Mouse (Mus musculus) macrophage (primary cell): Measurements from ENCODE around the gene Slc35e2. TPM values are rescaled to one million over a fixed set of nuclear protein-coding genes. Genes with fewer than 3 reads are reported as not detected.
"Not testable (repeated sequence)": the region's sequence is repeated elsewhere in the genome, so short reads cannot be mapped to it uniquely, and the experiment has no call there.

Experiments
- H3K27ac ChIP-seq: fragments of 350-480 bp; formaldehyde crosslinking; 2 replicates; pipeline ENCODE4 v1.9.0; 2021
- H3K36me3 ChIP-seq: fragments of 350-480 bp; formaldehyde crosslinking; 2 replicates; pipeline ENCODE4 v1.9.0; 2021; ENCODE audit errors: inconsistent target
- H3K4me3 ChIP-seq: fragments of 350-480 bp; formaldehyde crosslinking; 2 replicates; pipeline ENCODE4 v1.9.0; 2021; ENCODE audit errors: inconsistent target
- H3K79me2 ChIP-seq: fragments of 350-480 bp; formaldehyde crosslinking; 2 replicates; pipeline ENCODE4 v1.9.0; 2021; ENCODE audit errors: inconsistent target
- WGBS: methylation state at CpG from one replicate; pipeline ENCODE4 v1.1.7; 2026; ENCODE audit warnings: inconsistent platforms; ENCODE audit not compliant: missing documents; 5-methylcytosine and 5-hydroxymethylcytosine counted together
- polyA plus RNA-seq: library from polyadenylated mRNA; stranded (reverse); fragments of 250-400 nt; gene quantifications from 3 replicates; pipeline ENCODE4 v1.2.4, GENCODE M21; 2018; ENCODE audit warnings: inconsistent platforms

Gene Slc35e2
- polyA plus RNA-seq, 1 experiment from 2014 or later, result 4.9 TPM

GRCm38 (mm10) chr4:155654456-155655298 is 53.5 kb downstream of the Slc35e2 start:
- H3K4me3 ChIP-seq, result peak overlapping the region; percentile 1; the same call in 1 of the 2 replicates
- H3K79me2 ChIP-seq, result no peaks in the 10 kb centered on the region
- WGBS, result 20% methylated on average over 50 of the region's 52 CpGs
- peaks cover 22% of the 10 kb centered on the region; the same call in 1 of the 2 replicates for H3K36me3 ChIP-seq
- no peak overlapping the region for H3K27ac ChIP-seq

- Histone ChIP-seq H3K79me2 (no peaks in the 10 kb centered on the region), H3K36me3 (peaks cover 17% of the 10 kb centered on the region; the same call in 1 of the 2 replicates), H3K4me3 (no peak overlapping the region), H3K27ac (no peak overlapping the region)
- 97% methylated on average over 11 of the region's 13 CpGs for WGBS
Measured at GRCm38 (mm10) chr4:155656214-155656751, 55.1 kb downstream of the Slc35e2 start.

- 92% methylated on average over 10 of the region's 10 CpGs for WGBS
- no peak overlapping the region for H3K27ac ChIP-seq
Measured at GRCm38 (mm10) chr4:155658961-155659360, 57.7 kb downstream of the Slc35e2 start.

GRCm38 (mm10) chr4:155660641-155661040 is 59.4 kb downstream of the Slc35e2 start:
- H3K36me3 ChIP-seq, result peaks cover 34% of the 10 kb centered on the region; the same call in 1 of the 2 replicates
- 94% methylated on average over 12 of the region's 12 CpGs for WGBS
- H3K79me2 ChIP-seq, result no peaks in the 10 kb centered on the region
- H3K27ac ChIP-seq, result no peak overlapping the region
- H3K4me3 ChIP-seq, result no peak overlapping the region

More at GRCm38 (mm10) chr4:155658961-155659360, 57.7 kb downstream of the Slc35e2 start:
- no peak overlapping the region for H3K4me3 ChIP-seq
- H3K36me3 ChIP-seq, result peaks cover 34% of the 10 kb centered on the region; the same call in 1 of the 2 replicates
- H3K79me2 ChIP-seq, result no peaks in the 10 kb centered on the region

- peaks cover 15% of the 10 kb centered on the region; the same call in 1 of the 2 replicates for H3K36me3 ChIP-seq
- H3K27ac ChIP-seq, result 0 out of 2 replicates have a peak overlapping the region, but pooled peaks have one; percentile 2
- H3K79me2 ChIP-seq, result peaks cover 8% of the 10 kb centered on the region; the same call in 1 of the 2 replicates
- H3K4me3 ChIP-seq, result no peak overlapping the region
Measured at GRCm38 (mm10) chr4:155666903-155667302, 65.7 kb downstream of the Slc35e2 start.

- peak within 1 kb of the TSS; percentile 81 for H3K27ac ChIP-seq
Measured at GRCm38 (mm10) chr4:155668689-155669597, 67.7 kb downstream of the Slc35e2 start, which contains the start of gene Mib2. Mib2 (minus strand) TSS chr4:155669198.

GRCm38 (mm10) chr4:155669598-155670075 is 68.4 kb downstream of the Slc35e2 start:
- 2% methylated on average over 8 of the region's 8 CpGs for WGBS
- peaks cover 8% of the 10 kb centered on the region; the same call in 1 of the 2 replicates for H3K79me2 ChIP-seq
- no peaks in the 10 kb centered on the region; the same call in 1 of the 2 replicates for H3K36me3 ChIP-seq
- H3K27ac ChIP-seq, result peak overlapping the region; percentile 81
- peak overlapping the region; percentile 65 for H3K4me3 ChIP-seq

More at GRCm38 (mm10) chr4:155668689-155669597, 67.7 kb downstream of the Slc35e2 start, which contains the start of gene Mib2:
- WGBS, result under 1% methylated on average over 72 of the region's 73 CpGs
- Histone ChIP-seq H3K36me3 (no peaks in the 10 kb centered on the region; the same call in 1 of the 2 replicates), H3K79me2 (peaks cover 8% of the 10 kb centered on the region; the same call in 1 of the 2 replicates), H3K4me3 (peak within 1 kb of the TSS; percentile 65)

GRCm38 (mm10) chr4:155670236-155670635 is 69.0 kb downstream of the Slc35e2 start:
- H3K4me3 ChIP-seq, H3K27ac ChIP-seq, H3K79me2 ChIP-seq, H3K36me3 ChIP-seq: not testable (repeated sequence)
- 93% methylated on average over 4 of the region's 4 CpGs for WGBS

GRCm38 (mm10) chr4:155672082-155672481 is 70.9 kb downstream of the Slc35e2 start:
- Histone ChIP-seq H3K36me3 (no peaks in the 10 kb centered on the region), H3K27ac (no peak overlapping the region), H3K79me2 (peaks cover 8% of the 10 kb centered on the region; the same call in 1 of the 2 replicates), H3K4me3 (no peak overlapping the region)
- WGBS, result no CpG with 5 or more reads among the region's 2 CpGs

Other genes starting within 250 kb of the Slc35e2 start
- gene Prkcz, start 240.1 kb upstream of the Slc35e2 start, polyA plus RNA-seq, result not detected in 3 replicates
- gene Gabrd, start 203.3 kb upstream of the Slc35e2 start, polyA plus RNA-seq, result 0.10 to 0.20 TPM in 2 of 3 replicates, not detected in the other
- gene Cfap74, start 192.2 kb upstream of the Slc35e2 start, polyA plus RNA-seq, result 0.14 to 0.26 TPM in 2 of 3 replicates, not detected in the other
- not detected in 3 replicates for gene Tmem52, start 132.3 kb upstream of the Slc35e2 start, polyA plus RNA-seq
- gene Gnb1, start 110.1 kb upstream of the Slc35e2 start, polyA plus RNA-seq, result 216 to 287 TPM (median 286 TPM) in 3 replicates
- gene Nadk, start 39.0 kb upstream of the Slc35e2 start, polyA plus RNA-seq, result 75.4 to 129 TPM (median 88.2 TPM) in 3 replicates
- 67.8 to 153 TPM (median 75.9 TPM) in 3 replicates for gene Cdk11b, start 23.4 kb downstream of the Slc35e2 start, polyA plus RNA-seq
- not detected in 3 replicates for gene Gm10563, start 44.0 kb downstream of the Slc35e2 start, polyA plus RNA-seq
- gene Mmp23, start 52.0 kb downstream of the Slc35e2 start, polyA plus RNA-seq, result not detected in 3 replicates
- 9.5 to 29.7 TPM (median 12.3 TPM) in 3 replicates for gene Mib2, start 67.8 kb downstream of the Slc35e2 start, polyA plus RNA-seq
- 1.1 to 1.9 TPM (median 1.4 TPM) in 3 replicates for gene Fndc10, start 92.9 kb downstream of the Slc35e2 start, polyA plus RNA-seq
- 125 to 264 TPM (median 166 TPM) in 3 replicates for gene Ssu72, start 103.4 kb downstream of the Slc35e2 start, polyA plus RNA-seq
- gene Tmem240, start 133.4 kb downstream of the Slc35e2 start, polyA plus RNA-seq, result 0.10 to 1.0 TPM (median 0.32 TPM) in 3 replicates
- 11.3 to 32.7 TPM (median 12.1 TPM) in 3 replicates for gene Atad3a, start 159.7 kb downstream of the Slc35e2 start, polyA plus RNA-seq
- 0.09 to 0.10 TPM in 2 of 3 replicates, not detected in the other for gene Vwa1, start 173.3 kb downstream of the Slc35e2 start, polyA plus RNA-seq
- not detected in 3 replicates for gene Tmem88b, start 184.5 kb downstream of the Slc35e2 start, polyA plus RNA-seq
- gene Ankrd65, start 189.0 kb downstream of the Slc35e2 start, polyA plus RNA-seq, result not detected in 3 replicates
- 60.1 to 101 TPM (median 65.9 TPM) in 3 replicates for gene Mrpl20, start 201.5 kb downstream of the Slc35e2 start, polyA plus RNA-seq
- gene Ccnl2, start 211.1 kb downstream of the Slc35e2 start, polyA plus RNA-seq, result 21.9 to 54.1 TPM (median 31.3 TPM) in 3 replicates
- gene Aurkaip1, start 229.9 kb downstream of the Slc35e2 start, polyA plus RNA-seq, result 66.8 to 92.5 TPM (median 68.1 TPM) in 3 replicates
- 0.19 to 1.1 TPM (median 0.32 TPM) in 3 replicates for gene Mxra8, start 238.3 kb downstream of the Slc35e2 start, polyA plus RNA-seq
- gene Dvl1, start 246.0 kb downstream of the Slc35e2 start, polyA plus RNA-seq, result 6.2 to 13.8 TPM (median 12.2 TPM) in 3 replicates